Mouse (Mus musculus) cortical plate, adult 2 months (tissue): Measurements from ENCODE around the gene Mob3c.

Source experiments
- CTCF ChIP-seq: fragments of 200-500 bp; IDR thresholded peaks from 2 replicates; pipeline ENCODE4 v1.5.1; 2011; ENCODE audit warnings: mild to moderate bottlenecking, control low read depth, low read length; ENCODE audit not compliant: insufficient read depth; ENCODE audit errors: extremely low read depth
- POLR2A ChIP-seq: fragments of 200-500 bp; IDR thresholded peaks from 2 replicates; pipeline ENCODE4 v1.6.1; 2011; ENCODE audit warnings: mild to moderate bottlenecking, low read length, control low read depth; ENCODE audit not compliant: insufficient read depth; ENCODE audit errors: extremely low read depth

DNA sequence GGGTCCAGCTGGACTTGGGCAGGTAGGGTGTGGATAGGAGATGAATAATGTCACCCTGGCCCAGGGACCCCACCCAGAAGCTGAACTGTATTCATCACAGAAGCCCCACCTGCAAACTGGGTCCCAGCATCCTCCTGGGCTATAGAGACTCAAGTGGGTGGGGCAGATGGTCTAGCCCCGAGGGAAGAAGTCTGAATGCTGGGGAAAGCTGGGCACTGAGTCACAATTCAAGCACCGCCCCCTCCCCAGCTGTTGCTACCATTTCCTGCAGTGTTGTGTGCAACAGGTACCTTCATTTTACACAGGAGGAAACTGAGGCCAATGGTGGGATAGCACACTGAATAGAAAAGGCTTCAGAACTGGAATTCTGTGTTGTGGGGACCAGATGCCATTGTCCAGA lies 4.1 kb downstream of the Mob3c start:
- no peak for TF ChIP-seq CTCF
- TF ChIP-seq POLR2A = no peak
